Mouse (Mus musculus): ENCODE data around the gene Dnaja3.

GRCm38 (mm10) chr16:4678080-4678479 lies 38.3 kb downstream of the Dnaja3 start:
- TF ChIP-seq CTCF (IDR thresholded peaks at IDR 0.05; ENCODE audit: borderline replicate concordance, control insufficient read depth, extremely low read depth, insufficient read depth, low read length, poor library complexity) (no peak), POLR2A (IDR thresholded peaks at IDR 0.05; ENCODE audit: control insufficient read depth, extremely low read depth, insufficient read depth, low read length, poor library complexity) (no peak)

Measured in thymus, adult 2 months (tissue).